In the genomic region with DNA sequence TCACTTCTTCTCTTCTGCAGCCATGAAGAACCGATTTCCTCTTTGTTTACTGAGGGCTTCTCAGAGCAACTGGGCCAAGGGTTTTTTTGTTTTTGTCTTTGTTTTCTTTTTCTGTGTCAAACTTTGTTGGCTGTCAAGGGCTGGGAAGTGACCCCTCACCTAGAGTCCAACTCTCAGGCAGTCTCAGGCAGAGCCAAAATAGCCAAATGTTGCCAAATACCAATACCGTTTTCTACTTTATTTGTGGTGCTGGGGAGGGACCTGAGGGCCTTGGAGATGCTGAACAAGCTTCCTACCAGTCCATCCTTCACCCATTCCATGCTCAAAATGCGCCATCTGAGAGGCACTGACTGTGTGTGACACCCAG, we compare ENCODE assay signal across 10 mouse cellular contexts. TPM values are rescaled to one million over a fixed set of nuclear protein-coding genes. Genes with fewer than 3 reads are reported as not detected.
DNase-seq lines count a peak whose midpoint lies in the region; ATAC-seq and TF ChIP-seq lines count a peak whose summit lies in the region.
"Had no signal": no experiment of that assay in that cellular context is flagged by ENCODE, and none has a peak within 500 bp of the region (broad histone marks: within the 10 kb centered on the region; RNA-seq: fewer than 3 reads in every experiment).

No protein-coding gene starts in this region.

- no peaks in the 10 kb centered on the region for H3K9me3 ChIP-seq in heart, embryonic 11.5 days (replicated peaks; ENCODE audit: control insufficient read depth, low read length)
- H3K9me3 ChIP-seq in neural tube, embryonic 11.5 days (ENCODE audit: control insufficient read depth, low read length), result no peaks in the 10 kb centered on the region
- no peaks in the 10 kb centered on the region for H3K9me3 ChIP-seq in intestine, postnatal 0 days (ENCODE audit: control insufficient read depth)
- H3K9me3 ChIP-seq in stomach, embryonic 14.5 days (ENCODE audit: control insufficient read depth, low read depth, low read length), result no peaks in the 10 kb centered on the region

- WGBS in heart, embryonic 11.5 days (ENCODE audit: insufficient replicate concordance), result 52% methylated on average over 3 of the region's 3 CpGs
- 38% methylated on average over 3 of the region's 3 CpGs for WGBS in neural tube, embryonic 11.5 days
- 49% methylated on average over 3 of the region's 3 CpGs for WGBS in intestine, postnatal 0 days
- WGBS in stomach, embryonic 14.5 days, result 56% methylated on average over 3 of the region's 3 CpGs

- no peak for ATAC-seq in heart, embryonic 11.5 days (replicated peaks; ENCODE audit: insufficient number of reproducible peaks, low FRiP score, low TSS enrichment)
- no peak for ATAC-seq in neural tube, embryonic 11.5 days (ENCODE audit: insufficient read depth, low FRiP score, low TSS enrichment)
- ATAC-seq in intestine, postnatal 0 days, result no peak
- no peak for ATAC-seq in stomach, embryonic 14.5 days (ENCODE audit: insufficient number of reproducible peaks, insufficient read depth, low FRiP score, low read depth)
- ATAC-seq: activated CD4-positive, CD25-positive, alpha-beta regulatory T cell, adult 4 months had no signal

- peak overlapping the region; percentile 87 for H3K27ac ChIP-seq in heart, embryonic 11.5 days (ENCODE audit: low read depth, low read length)
- H3K27ac ChIP-seq in neural tube, embryonic 11.5 days (ENCODE audit: low read depth, low read length), result peak overlapping the region; percentile 81; the same call in 1 of the 2 replicates
- H3K27ac ChIP-seq in intestine, postnatal 0 days (ENCODE audit: low read depth, low read length), result peak overlapping the region; percentile 54
- H3K27ac ChIP-seq in stomach, embryonic 14.5 days (ENCODE audit: low read length), result peak overlapping the region; percentile 84

- H3K4me3 ChIP-seq in heart, embryonic 11.5 days (ENCODE audit: low read depth, low read length), result no peak overlapping the region
- H3K4me3 ChIP-seq in neural tube, embryonic 11.5 days (ENCODE audit: low read depth, low read length), result no peak overlapping the region
- H3K4me3 ChIP-seq in intestine, postnatal 0 days (ENCODE audit: low read depth, low read length), result no peak overlapping the region
- no peak overlapping the region for H3K4me3 ChIP-seq in stomach, embryonic 14.5 days (ENCODE audit: low read depth, low read length)

- DNase-seq in heart, postnatal 25 days (ENCODE audit: low spot score), result no peak
- DNase-seq in neural tube, embryonic 11.5 days (ENCODE audit: low spot score), result no peak
- no peak for DNase-seq in neural tube, embryonic 10.5 days (ENCODE audit: extremely low spot score, low spot score)
- DNase-seq in adrenal gland, postnatal 14 days, result no peak
- no peak for DNase-seq in left cerebral cortex, postnatal 36 days (ENCODE audit: low spot score in 2 of 2)
- DNase-seq: left cerebral cortex, postnatal 4 days had no signal

- no peak for TF ChIP-seq CTCF in intestine, postnatal 0 days (IDR thresholded peaks at IDR 0.05; ENCODE audit: low read depth)

- no peak overlapping the region for H3K9ac ChIP-seq in heart, embryonic 11.5 days (ENCODE audit: low read depth, low read length)
- no peak overlapping the region for H3K9ac ChIP-seq in neural tube, embryonic 11.5 days (ENCODE audit: low read length)
- no peak overlapping the region for H3K9ac ChIP-seq in intestine, postnatal 0 days (ENCODE audit: low read depth, low read length)
- no peak overlapping the region for H3K9ac ChIP-seq in stomach, embryonic 14.5 days (replicated peaks; ENCODE audit: low read depth, low read length)

- intact Hi-C loops in heart, postnatal 25 days (cut with DNase I), result loop anchor here (1.0 kb wide), 1 partner anchor 13 kb away; no protein-coding TSS in a partner anchor
- intact Hi-C loops in left cerebral cortex, postnatal 36 days (cut with DNase I), result no loop called here

- no peaks in the 10 kb centered on the region for H3K36me3 ChIP-seq in heart, embryonic 11.5 days (ENCODE audit: control insufficient read depth, insufficient read depth, low read length)
- no peaks in the 10 kb centered on the region for H3K36me3 ChIP-seq in neural tube, embryonic 11.5 days (ENCODE audit: control insufficient read depth, insufficient read depth, low read length)
- no peaks in the 10 kb centered on the region for H3K36me3 ChIP-seq in intestine, postnatal 0 days (ENCODE audit: control insufficient read depth, insufficient read depth)
- H3K36me3 ChIP-seq in stomach, embryonic 14.5 days (ENCODE audit: control insufficient read depth, insufficient read depth, low read length), result no peaks in the 10 kb centered on the region

- no peak overlapping the region for H3K4me2 ChIP-seq in heart, embryonic 11.5 days
- H3K4me2 ChIP-seq in neural tube, embryonic 11.5 days (ENCODE audit: low read depth), result no peak overlapping the region
- no peak overlapping the region for H3K4me2 ChIP-seq in intestine, postnatal 0 days (replicated peaks; ENCODE audit: low read depth)
- H3K4me2 ChIP-seq in stomach, embryonic 14.5 days (replicated peaks; ENCODE audit: low read depth, low read length), result no peak overlapping the region

- H3K27me3 ChIP-seq in heart, embryonic 11.5 days (ENCODE audit: control insufficient read depth, insufficient read depth, low read length), result no peaks in the 10 kb centered on the region
- H3K27me3 ChIP-seq in neural tube, embryonic 11.5 days (ENCODE audit: control insufficient read depth, insufficient read depth, low read length), result no peaks in the 10 kb centered on the region
- H3K27me3 ChIP-seq in intestine, postnatal 0 days (replicated peaks; ENCODE audit: control insufficient read depth, insufficient read depth, low read length), result no peaks in the 10 kb centered on the region
- H3K27me3 ChIP-seq in stomach, embryonic 14.5 days (ENCODE audit: control insufficient read depth, insufficient read depth, low read length), result no peaks in the 10 kb centered on the region

- peaks cover 52% of the 10 kb centered on the region for H3K4me1 ChIP-seq in heart, embryonic 11.5 days (ENCODE audit: control insufficient read depth, insufficient read depth, low read length)
- peaks cover 28% of the 10 kb centered on the region; the same call in 1 of the 2 replicates for H3K4me1 ChIP-seq in neural tube, embryonic 11.5 days (ENCODE audit: control insufficient read depth, insufficient read depth, low read length)
- H3K4me1 ChIP-seq in intestine, postnatal 0 days (replicated peaks; ENCODE audit: control insufficient read depth, insufficient read depth, low read length), result peaks cover 2% of the 10 kb centered on the region; the same call in 1 of the 2 replicates
- peaks cover 27% of the 10 kb centered on the region for H3K4me1 ChIP-seq in stomach, embryonic 14.5 days (ENCODE audit: control insufficient read depth, insufficient read depth, low read length)

RNA-seq across cellular contexts. Expression of gene Fgr, which starts 14.2 kb away (rescaled TPM):
- polyA plus RNA-seq in heart, embryonic 11.5 days (2014; fragmentation: Nextera tagmentation; extraction: Ambion mirVana), result 0.40 and 0.63 TPM in 2 replicates
- total RNA-seq in heart, postnatal 25 days (2021), result under 1 TPM; 0.26 to 0.39 TPM
- polyA plus RNA-seq in neural tube, embryonic 11.5 days (2014; fragmentation: Nextera tagmentation; extraction: Ambion mirVana), result 0.09 and 0.24 TPM in 2 replicates
- polyA plus RNA-seq in intestine, postnatal 0 days (2015; fragmentation: Nextera tagmentation; extraction: Ambion mirVana), result 2.0 and 2.4 TPM in 2 replicates
- polyA plus RNA-seq in stomach, embryonic 14.5 days (2014; fragmentation: Nextera tagmentation; extraction: Ambion mirVana), result 0.13 and 0.19 TPM in 2 replicates
- 0.78 and 1.8 TPM in 2 replicates for total RNA-seq in adrenal gland, postnatal 14 days (2021)
- total RNA-seq in left cerebral cortex, postnatal 36 days (2021), result under 1 TPM in 1 of 2 experiments, not detected in 1; 0.17 TPM

RNA-seq across cellular contexts. Expression of gene Fam76a, which starts 37.3 kb away (rescaled TPM):
- 31.2 and 33.4 TPM in 2 replicates for polyA plus RNA-seq in heart, embryonic 11.5 days (2014; fragmentation: Nextera tagmentation; extraction: Ambion mirVana)
- total RNA-seq in heart, postnatal 25 days (2021), result 10 to 100 TPM; 32.0 to 42.2 TPM
- polyA plus RNA-seq in neural tube, embryonic 11.5 days (2014; fragmentation: Nextera tagmentation; extraction: Ambion mirVana), result 28.2 and 28.4 TPM in 2 replicates
- polyA plus RNA-seq in intestine, postnatal 0 days (2015; fragmentation: Nextera tagmentation; extraction: Ambion mirVana), result 46.5 and 58.8 TPM in 2 replicates
- 45.7 and 47.0 TPM in 2 replicates for polyA plus RNA-seq in stomach, embryonic 14.5 days (2014; fragmentation: Nextera tagmentation; extraction: Ambion mirVana)
- total RNA-seq in adrenal gland, postnatal 14 days (2021), result 32.6 and 33.8 TPM in 2 replicates
- 10 to 100 TPM; 49.9 to 57.7 TPM for total RNA-seq in left cerebral cortex, postnatal 36 days (2021)

RNA-seq across cellular contexts. Expression of gene Ahdc1, which starts 51.4 kb away (rescaled TPM):
- 7.0 and 9.1 TPM in 2 replicates for polyA plus RNA-seq in heart, embryonic 11.5 days (2014; fragmentation: Nextera tagmentation; extraction: Ambion mirVana)
- 10 to 100 TPM; 43.2 to 50.4 TPM for total RNA-seq in heart, postnatal 25 days (2021)
- polyA plus RNA-seq in neural tube, embryonic 11.5 days (2014; fragmentation: Nextera tagmentation; extraction: Ambion mirVana), result 6.1 and 7.2 TPM in 2 replicates
- polyA plus RNA-seq in intestine, postnatal 0 days (2015; fragmentation: Nextera tagmentation; extraction: Ambion mirVana), result 2.4 and 3.1 TPM in 2 replicates
- 10.3 and 10.7 TPM in 2 replicates for polyA plus RNA-seq in stomach, embryonic 14.5 days (2014; fragmentation: Nextera tagmentation; extraction: Ambion mirVana)
- 65.0 and 71.9 TPM in 2 replicates for total RNA-seq in adrenal gland, postnatal 14 days (2021)
- 100 to 1,000 TPM in 1 of 2 experiments, 10 to 100 TPM in 1; 91.3 to 110 TPM for total RNA-seq in left cerebral cortex, postnatal 36 days (2021)
